25 mouse cellular contexts compared by ENCODE assay signal in genomic region chr3:145253066-145253465, GRCm38 (mm10). TPM values are rescaled to one million over a fixed set of nuclear protein-coding genes. Genes with fewer than 3 reads are reported as not detected.
DNase-seq lines count a peak whose midpoint lies in the region; ATAC-seq lines count a peak whose summit lies in the region.
"Had no signal": no experiment of that assay in that cellular context is flagged by ENCODE, and none has a peak within 500 bp of the region (broad histone marks: within the 10 kb centered on the region; RNA-seq: fewer than 3 reads in every experiment).

No protein-coding gene starts in this region.

- DNase-seq in kidney, adult 11 months = peak; percentile 39
- peak; percentile 50 for DNase-seq in kidney, adult 9 months
- no peak for DNase-seq in kidney, postnatal 4 days
- DNase-seq in kidney, postnatal 14 days = peak; percentile 41
- DNase-seq in cerebellum, adult 8-10 months = no peak
- no peak for DNase-seq in hindbrain, embryonic 11.5 days (ENCODE audit: low spot score)
- DNase-seq: adrenal gland, adult 2 months; adrenal gland, postnatal 25 days; B cell, adult 2 months; cerebellum, adult 18-20 months; cerebellum, postnatal 10 days; gastrocnemius, adult 2 months; gastrocnemius, postnatal 25 days; heart, adult 11 months; heart, postnatal 36 days had no signal

- H3K27ac ChIP-seq in kidney, embryonic 15.5 days = no peak overlapping the region
- no peak overlapping the region for H3K27ac ChIP-seq in hindbrain, embryonic 11.5 days (ENCODE audit: low read depth, low read length)
- H3K27ac ChIP-seq: embryonic facial prominence, embryonic 10.5 days; forebrain, embryonic 10.5 days; gastrocnemius, adult 2 months; heart, embryonic 13.5 days; hindbrain, embryonic 12.5 days had no signal

- ATAC-seq in kidney, embryonic 15.5 days (replicated peaks; ENCODE audit: low FRiP score) = no peak
- no peak for ATAC-seq in hindbrain, embryonic 11.5 days (ENCODE audit: low FRiP score)
- ATAC-seq: activated CD4-positive, CD25-positive, alpha-beta regulatory T cell, adult 4 months; CD4-positive, CD25-positive, alpha-beta regulatory T cell, adult 4 months; forebrain, embryonic 14.5 days; hindbrain, embryonic 16.5 days had no signal

- no peaks in the 10 kb centered on the region for H3K27me3 ChIP-seq in kidney, embryonic 15.5 days
- no peaks in the 10 kb centered on the region for H3K27me3 ChIP-seq in hindbrain, embryonic 11.5 days (ENCODE audit: control insufficient read depth, insufficient read depth, low read length)
- H3K27me3 ChIP-seq: heart, embryonic 13.5 days; hindbrain, embryonic 12.5 days had no signal

- no peak overlapping the region for H3K4me2 ChIP-seq in kidney, embryonic 15.5 days
- no peak overlapping the region for H3K4me2 ChIP-seq in hindbrain, embryonic 11.5 days (replicated peaks; ENCODE audit: low read depth, low read length)
- H3K4me2 ChIP-seq: heart, embryonic 13.5 days; hindbrain, embryonic 12.5 days had no signal

- no peaks in the 10 kb centered on the region for H3K4me1 ChIP-seq in kidney, embryonic 15.5 days
- no peaks in the 10 kb centered on the region for H3K4me1 ChIP-seq in hindbrain, embryonic 11.5 days (replicated peaks; ENCODE audit: control insufficient read depth, insufficient read depth, low read length)
- H3K4me1 ChIP-seq: embryonic facial prominence, embryonic 10.5 days; forebrain, embryonic 10.5 days; heart, embryonic 13.5 days; hindbrain, embryonic 12.5 days had no signal

- H3K36me3 ChIP-seq in kidney, embryonic 15.5 days = no peaks in the 10 kb centered on the region
- H3K36me3 ChIP-seq in hindbrain, embryonic 11.5 days (ENCODE audit: control insufficient read depth, insufficient read depth, low read length) = no peaks in the 10 kb centered on the region
- H3K36me3 ChIP-seq: embryonic facial prominence, embryonic 10.5 days; forebrain, embryonic 10.5 days; G1E; heart, embryonic 13.5 days; hindbrain, embryonic 12.5 days had no signal

- no peak overlapping the region for H3K9ac ChIP-seq in kidney, embryonic 15.5 days
- H3K9ac ChIP-seq in hindbrain, embryonic 11.5 days (ENCODE audit: low read depth, low read length) = no peak overlapping the region
- H3K9ac ChIP-seq: heart, embryonic 13.5 days; hindbrain, embryonic 12.5 days had no signal

- H3K9me3 ChIP-seq in kidney, embryonic 15.5 days (replicated peaks) = no peaks in the 10 kb centered on the region
- no peaks in the 10 kb centered on the region for H3K9me3 ChIP-seq in hindbrain, embryonic 11.5 days (ENCODE audit: control insufficient read depth, low read length)
- H3K9me3 ChIP-seq: embryonic facial prominence, embryonic 10.5 days; forebrain, embryonic 10.5 days; G1E; heart, embryonic 13.5 days; hindbrain, embryonic 12.5 days had no signal

- 68% methylated on average over 5 of the region's 5 CpGs for WGBS in kidney, embryonic 15.5 days
- WGBS in hindbrain, embryonic 11.5 days = 91% methylated on average over 5 of the region's 5 CpGs

- no peak overlapping the region for H3K4me3 ChIP-seq in kidney, embryonic 15.5 days (replicated peaks)
- H3K4me3 ChIP-seq in hindbrain, embryonic 11.5 days (ENCODE audit: low read depth, low read length) = no peak overlapping the region
- H3K4me3 ChIP-seq: embryonic facial prominence, embryonic 10.5 days; forebrain, embryonic 10.5 days; gastrocnemius, adult 2 months; heart, embryonic 13.5 days; hindbrain, embryonic 12.5 days had no signal

RNA-seq across cellular contexts. Expression of gene Col24a1, which starts 39.2 kb away (rescaled TPM):
- 2.8 and 3.1 TPM in 2 replicates for polyA plus RNA-seq in kidney, embryonic 15.5 days (2015; fragmentation: Nextera tagmentation; extraction: Ambion mirVana)
- polyA plus RNA-seq in hindbrain, embryonic 11.5 days (2014; fragmentation: Nextera tagmentation; extraction: Ambion mirVana) = 0.40 and 0.63 TPM in 2 replicates
- polyA plus RNA-seq: activated CD4-positive, CD25-positive, alpha-beta regulatory T cell, adult 4 months; CD4-positive, CD25-positive, alpha-beta regulatory T cell, adult 4 months; G1E had no signal

Comparison
In these comparisons a context has a peak if more than half of its experiments do, and no peak if none do; other contexts are left out.
1. DNase-seq: peak in kidney, adult 11 months (single experiment), kidney, adult 9 months (single experiment) and kidney, postnatal 14 days (single experiment); none in kidney, postnatal 4 days (0 of 2), cerebellum, adult 8-10 months (single experiment) and hindbrain, embryonic 11.5 days (single experiment).